Mouse (Mus musculus) megakaryocyte-erythroid progenitor cell, adult 5-6 weeks (primary cell): ENCODE data around the gene Meaf6. TPM values are rescaled to one million over a fixed set of nuclear protein-coding genes. Genes with fewer than 3 reads are reported as not detected.

Experiments used
- ATAC-seq: replicated peaks from 2 replicates; pipeline ENCODE4 v1.8.0; 2016; ENCODE audit warnings: mild to moderate bottlenecking, inconsistent platforms; ENCODE audit not compliant: severe bottlenecking, poor library complexity, low FRiP score, low TSS enrichment
- total RNA-seq, 2 experiments: library from RNA; stranded (forward) in 1 of 2; stranded (reverse) in 1 of 2; fragments of 200-1000, 215-1000 nt in 1 of 2; fragments of >200 nt in 1 of 2; fragmentation: Nextera tagmentation in 1 of 2; gene quantifications; 2 replicates each; pipeline ENCODE4 v1.2.3; 2014 to 2017

The Meaf6 gene
- total RNA-seq (2014; fragmentation: Nextera tagmentation) (31.2 and 52.8 TPM in 2 replicates), total RNA-seq (2017) (34.5 and 49.7 TPM in 2 replicates)

GRCm38 (mm10) chr4:125084403-125085345, at the start of gene Meaf6:
Meaf6 (plus strand) TSS chr4:125085134.
- peak; percentile 69 for ATAC-seq

GRCm38 (mm10) chr4:125044454-125044853, 40.5 kb upstream of the Meaf6 start:
- no peak for ATAC-seq

GRCm38 (mm10) chr4:125055385-125055784, 29.5 kb upstream of the Meaf6 start:
- no peak for ATAC-seq

GRCm38 (mm10) chr4:125056476-125056875, 28.5 kb upstream of the Meaf6 start:
- ATAC-seq, result no peak

- ATAC-seq, result 0 out of 2 replicates have a peak, but pooled peaks have one; percentile 14
These were observed 27.7 kb upstream of the Meaf6 start for GRCm38 (mm10) chr4:125057273-125057672.

GRCm38 (mm10) chr4:125058033-125058432, 26.9 kb upstream of the Meaf6 start:
- no peak for ATAC-seq

- peak; percentile 74 for ATAC-seq
These were observed 25.9 kb upstream of the Meaf6 start for GRCm38 (mm10) chr4:125059025-125059424.

- no peak for ATAC-seq
These were observed 21.1 kb upstream of the Meaf6 start for GRCm38 (mm10) chr4:125063829-125064228.

- ATAC-seq, result peak; percentile 59
These were observed 19.2 kb upstream of the Meaf6 start, which contains the start of gene Dnali1 for GRCm38 (mm10) chr4:125065517-125066307. Dnali1 (minus strand) TSS chr4:125065703.

GRCm38 (mm10) chr4:125066490-125067370, 18.2 kb upstream of the Meaf6 start, which contains the start of gene Snip1:
Snip1 (plus strand) TSS chr4:125066672.
- peak; percentile 94 for ATAC-seq

GRCm38 (mm10) chr4:125077700-125078099, 7.2 kb upstream of the Meaf6 start:
- ATAC-seq, result no peak

- ATAC-seq, result no peak
These were observed 6.2 kb upstream of the Meaf6 start for GRCm38 (mm10) chr4:125078698-125079097.

GRCm38 (mm10) chr4:125085346-125085841, 460 bp downstream of the Meaf6 start:
- ATAC-seq, result peak; percentile 94

- ATAC-seq, result no peak
These were observed 8.1 kb downstream of the Meaf6 start for GRCm38 (mm10) chr4:125093031-125093430.

GRCm38 (mm10) chr4:125096066-125096465, 11.1 kb downstream of the Meaf6 start:
- no peak for ATAC-seq

GRCm38 (mm10) chr4:125097412-125097811, 12.5 kb downstream of the Meaf6 start:
- no peak for ATAC-seq

- ATAC-seq, result peak; percentile 77
These were observed 14.5 kb downstream of the Meaf6 start for GRCm38 (mm10) chr4:125099458-125099857.

- ATAC-seq, result no peak
These were observed 16.4 kb downstream of the Meaf6 start for GRCm38 (mm10) chr4:125101334-125101733.

- ATAC-seq, result no peak
These were observed 20.4 kb downstream of the Meaf6 start for GRCm38 (mm10) chr4:125105354-125105753.
